ENCODE assay signal across 15 mouse cellular contexts in genomic region chr2:31277810-31278209, GRCm38 (mm10). TPM values are rescaled to one million over a fixed set of nuclear protein-coding genes. Genes with fewer than 3 reads are reported as not detected.
DNase-seq lines count a peak whose midpoint lies in the region; ATAC-seq and TF ChIP-seq lines count a peak whose summit lies in the region.
"Had no signal": no experiment of that assay in that cellular context is flagged by ENCODE, and none has a peak within 500 bp of the region (broad histone marks: within the 10 kb centered on the region; RNA-seq: fewer than 3 reads in every experiment).

No protein-coding gene starts in this region.

- H3K9ac ChIP-seq in hindbrain, embryonic 12.5 days = peak overlapping the region; percentile 18; the same call in 1 of the 2 replicates
- H3K9ac ChIP-seq in hindbrain, embryonic 11.5 days (ENCODE audit: low read depth, low read length) = no peak overlapping the region

- H3K27me3 ChIP-seq in hindbrain, embryonic 12.5 days = no peaks in the 10 kb centered on the region
- no peaks in the 10 kb centered on the region for H3K27me3 ChIP-seq in hindbrain, embryonic 11.5 days (ENCODE audit: control insufficient read depth, insufficient read depth, low read length)
- H3K27me3 ChIP-seq: midbrain, embryonic 13.5 days had no signal

- no peak overlapping the region for H3K4me3 ChIP-seq in hindbrain, embryonic 12.5 days
- no peak overlapping the region for H3K4me3 ChIP-seq in hindbrain, embryonic 11.5 days (ENCODE audit: low read depth, low read length)
- H3K4me3 ChIP-seq: heart, adult 2 months; midbrain, embryonic 13.5 days; myocyte had no signal

- H3K36me3 ChIP-seq in hindbrain, embryonic 12.5 days = peaks cover 50% of the 10 kb centered on the region
- H3K36me3 ChIP-seq in hindbrain, embryonic 11.5 days (ENCODE audit: control insufficient read depth, insufficient read depth, low read length) = no peaks in the 10 kb centered on the region
- H3K36me3 ChIP-seq: G1E had no signal

- peaks cover 4% of the 10 kb centered on the region; the same call in 1 of the 2 replicates for H3K4me1 ChIP-seq in hindbrain, embryonic 12.5 days
- H3K4me1 ChIP-seq in hindbrain, embryonic 11.5 days (replicated peaks; ENCODE audit: control insufficient read depth, insufficient read depth, low read length) = no peaks in the 10 kb centered on the region

- H3K4me2 ChIP-seq in hindbrain, embryonic 12.5 days (replicated peaks) = no peak overlapping the region
- no peak overlapping the region for H3K4me2 ChIP-seq in hindbrain, embryonic 11.5 days (replicated peaks; ENCODE audit: low read depth, low read length)
- H3K4me2 ChIP-seq: midbrain, embryonic 13.5 days had no signal

- 77% methylated on average over 6 of the region's 6 CpGs for WGBS in hindbrain, embryonic 12.5 days
- WGBS in hindbrain, embryonic 11.5 days = 75% methylated on average over 6 of the region's 6 CpGs

- ATAC-seq in frontal cortex, adult (ENCODE audit: low TSS enrichment) = peak; percentile 29; the same call in 1 of the 2 replicates
- ATAC-seq in hindbrain, embryonic 12.5 days (ENCODE audit: low FRiP score) = no peak
- no peak for ATAC-seq in hindbrain, embryonic 11.5 days (ENCODE audit: low FRiP score)
- ATAC-seq: midbrain, embryonic 13.5 days had no signal

- no peaks in the 10 kb centered on the region for H3K9me3 ChIP-seq in hindbrain, embryonic 12.5 days (replicated peaks)
- no peaks in the 10 kb centered on the region for H3K9me3 ChIP-seq in hindbrain, embryonic 11.5 days (ENCODE audit: control insufficient read depth, low read length)
- H3K9me3 ChIP-seq: G1E; midbrain, embryonic 13.5 days had no signal

- no peak for TF ChIP-seq POLR2A in brain, embryonic 14.5 days (IDR thresholded peaks at IDR 0.05; ENCODE audit: borderline replicate concordance, extremely low read depth, insufficient read depth, insufficient read length, poor library complexity, severe bottlenecking)

- TF ChIP-seq CTCF in brain, embryonic 14.5 days (IDR thresholded peaks at IDR 0.05; ENCODE audit: borderline replicate concordance, extremely low read depth, insufficient read depth, insufficient read length) = no peak

- DNase-seq in frontal cortex, postnatal 25 days (ENCODE audit: low spot score in 2 of 2) = no peak
- DNase-seq in hindbrain, embryonic 11.5 days (ENCODE audit: low spot score) = no peak
- peak; percentile 35 for DNase-seq in brain, embryonic 14.5 days (ENCODE audit: low read depth)
- DNase-seq in cerebellum, postnatal 10 days = peak; percentile 43 to 51
- no peak for DNase-seq in adrenal gland, postnatal 36 days
- DNase-seq: adrenal gland, postnatal 10 days; heart, adult 2 months; lung, postnatal 4 days; thymus, postnatal 14 days had no signal

- no peak overlapping the region for H3K27ac ChIP-seq in hindbrain, embryonic 12.5 days
- H3K27ac ChIP-seq in hindbrain, embryonic 11.5 days (ENCODE audit: low read depth, low read length) = no peak overlapping the region
- H3K27ac ChIP-seq: heart, adult 2 months; midbrain, embryonic 13.5 days; stomach, postnatal 0 days had no signal

RNA-seq across cellular contexts. Expression of gene Ncs1, which starts 32.2 kb away (rescaled TPM):
- polyA plus RNA-seq in hindbrain, embryonic 12.5 days (2016; fragmentation: Nextera tagmentation; extraction: Ambion mirVana) = 99.8 and 107 TPM in 2 replicates
- 70.5 and 76.5 TPM in 2 replicates for polyA plus RNA-seq in hindbrain, embryonic 11.5 days (2014; fragmentation: Nextera tagmentation; extraction: Ambion mirVana)
- 56.1 and 93.6 TPM in 2 replicates for polyA plus RNA-seq in brain, embryonic 14.5 days (2012; rRNA removed)
- 1 to 10 TPM; 3.9 to 7.8 TPM for total RNA-seq in adrenal gland, postnatal 36 days (2021)
- polyA plus RNA-seq: G1E had no signal

RNA-seq across cellular contexts. Expression of gene Hmcn2, which starts 36.4 kb away (rescaled TPM):
- polyA plus RNA-seq in hindbrain, embryonic 12.5 days (2016; fragmentation: Nextera tagmentation; extraction: Ambion mirVana) = 0.30 and 0.33 TPM in 2 replicates
- polyA plus RNA-seq in hindbrain, embryonic 11.5 days (2014; fragmentation: Nextera tagmentation; extraction: Ambion mirVana) = 0.08 TPM in 1 of 2 replicates, not detected in the other
- 0.44 and 0.96 TPM in 2 replicates for polyA plus RNA-seq in brain, embryonic 14.5 days (2012; rRNA removed)
- 1 to 10 TPM; 1.7 to 1.9 TPM for total RNA-seq in adrenal gland, postnatal 36 days (2021)
- polyA plus RNA-seq: G1E had no signal

Comparison
In these comparisons a context has a peak if more than half of its experiments do, and no peak if none do; other contexts are left out.
1. DNase-seq: peak in brain, embryonic 14.5 days (single experiment) and cerebellum, postnatal 10 days (2 of 2); none in frontal cortex, postnatal 25 days (0 of 2), hindbrain, embryonic 11.5 days (single experiment) and adrenal gland, postnatal 36 days (0 of 2).